Mouse (Mus musculus): ENCODE results near the gene Lamtor4.

Gene Lamtor4

DNA sequence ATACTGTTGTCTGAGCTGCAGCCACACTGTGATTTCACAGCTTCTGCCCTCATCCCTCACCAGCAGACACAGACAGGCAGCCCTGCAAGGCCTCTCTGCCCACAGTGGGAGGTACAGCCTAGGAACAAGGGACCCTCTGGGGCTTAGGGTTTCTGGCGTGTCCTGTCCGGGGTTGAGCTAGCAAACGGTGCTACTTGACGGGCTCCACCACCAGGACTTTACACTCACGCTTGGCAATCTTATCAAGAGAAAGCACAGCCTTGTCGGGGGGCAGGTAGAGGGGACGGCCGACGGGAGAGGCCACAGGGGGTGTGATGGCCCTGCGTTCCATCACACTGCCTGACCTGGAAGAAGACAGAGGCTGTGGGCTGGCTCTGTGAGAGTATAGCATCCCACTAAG is 4.8 kb downstream of the Lamtor4 start:
- in situ Hi-C loops (cut with MboI, MseI) = loop anchor here (10.0 kb wide), 1 partner anchor 1515 kb away; the partner anchor contains the start of gene Ints1

DNA sequence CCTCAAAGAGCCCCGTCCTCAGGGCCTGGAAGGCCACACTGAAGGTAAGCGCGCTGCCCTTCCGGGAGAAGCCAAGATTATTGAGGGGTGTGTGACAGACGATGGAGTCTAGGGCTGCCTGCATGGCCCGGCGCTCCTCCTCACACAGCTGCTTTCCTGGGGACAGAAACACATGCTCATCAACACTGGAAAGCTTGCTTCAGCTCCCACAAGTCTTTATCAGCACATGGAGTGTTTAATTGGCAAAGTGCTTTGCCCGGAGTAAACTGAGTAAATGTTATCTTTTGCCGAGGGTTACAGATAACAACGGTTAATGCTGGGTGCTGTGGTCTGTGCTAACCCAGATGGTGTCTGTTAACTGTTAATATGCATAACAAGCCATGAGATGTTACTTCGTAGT is 5.6 kb downstream of the Lamtor4 start:
- in situ Hi-C loops (cut with MboI, MseI) = loop anchor here (10.0 kb wide), 1 partner anchor 1514 kb away; the partner anchor contains the start of gene Ints1

DNA sequence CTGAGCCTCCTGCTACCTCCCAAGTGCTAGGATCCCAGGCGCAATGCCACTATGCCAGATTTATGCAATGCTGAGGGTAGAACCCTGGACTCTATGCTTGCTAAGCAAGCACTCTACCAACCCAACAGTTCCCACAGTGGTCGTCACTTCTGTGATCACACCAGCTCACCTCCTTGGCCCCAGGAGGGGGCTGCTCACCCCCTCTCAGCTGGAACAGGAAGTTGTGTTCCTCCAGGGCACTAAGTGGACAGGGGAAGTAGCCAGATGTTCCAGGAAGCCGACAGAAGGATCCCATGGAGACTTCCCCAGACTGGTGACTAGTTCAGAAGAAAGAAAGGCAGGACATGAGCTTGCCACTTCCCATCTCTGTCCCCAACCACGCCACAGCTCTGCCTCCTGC is 6.7 kb downstream of the Lamtor4 start:
- in situ Hi-C loops (cut with MboI, MseI) = loop anchor here (10.0 kb wide), 1 partner anchor 1513 kb away; the partner anchor contains the start of gene Ints1

- in situ Hi-C loops (cut with MboI, MseI) = loop anchor here (10.0 kb wide), 1 partner anchor 1512 kb away; the partner anchor contains the start of gene Ints1
Measured at GRCm38 (mm10) chr5:138262582-138263240, 7.4 kb downstream of the Lamtor4 start.

DNA sequence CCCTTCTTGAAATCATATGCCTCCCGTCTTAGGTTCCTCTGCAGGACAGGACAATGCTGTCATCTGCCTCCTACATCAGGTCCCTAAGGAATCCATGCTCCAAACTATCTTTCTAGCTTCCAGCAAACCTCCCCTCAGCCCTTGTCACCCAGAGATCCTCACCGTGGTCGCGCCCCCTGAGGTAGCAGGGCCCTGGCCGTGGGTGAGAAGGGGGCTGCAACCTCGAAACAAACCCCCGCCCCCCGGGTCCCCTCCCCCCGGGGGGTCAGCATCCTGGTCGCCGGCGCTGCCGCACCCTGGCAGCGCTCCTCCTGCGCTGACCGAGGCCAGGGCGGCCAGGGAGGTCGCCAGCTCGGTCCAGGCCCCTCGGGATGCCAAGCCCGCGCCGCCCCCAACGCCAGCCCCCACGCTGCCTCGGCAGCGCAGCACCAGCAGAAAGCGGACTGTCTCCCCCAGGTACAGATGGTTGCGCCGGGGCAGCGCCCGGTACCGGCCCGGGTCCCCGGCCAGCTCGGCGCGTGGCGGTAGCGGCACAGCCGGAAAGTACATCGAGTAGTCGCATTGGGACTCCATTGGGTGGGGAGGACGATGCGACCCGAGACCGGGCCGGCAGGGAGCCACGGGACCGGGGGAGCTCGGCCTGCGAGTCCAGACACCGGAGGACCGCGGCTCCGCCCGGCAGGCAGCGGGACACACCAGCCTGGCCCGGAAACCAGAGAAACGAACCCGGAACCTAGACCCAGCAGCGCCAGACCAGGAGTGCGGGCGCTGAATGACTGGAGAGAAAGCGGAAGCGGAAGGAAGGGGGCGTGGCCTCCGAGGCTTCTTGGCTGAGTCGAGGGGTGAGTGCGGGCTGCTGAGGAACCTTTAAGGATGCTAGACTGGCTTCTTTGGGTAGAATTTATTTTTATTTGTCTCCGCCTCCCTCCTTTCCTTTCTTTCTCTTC is 8.3 kb downstream of the Lamtor4 start, which contains the start of gene BC037034:
BC037034 (minus strand) TSS at position 774 of the 947 bp plus-strand sequence.
- in situ Hi-C loops (cut with MboI, MseI) = loop anchor here (10.0 kb wide), 1 partner anchor 1511 kb away; the partner anchor contains the start of gene Ints1

DNA sequence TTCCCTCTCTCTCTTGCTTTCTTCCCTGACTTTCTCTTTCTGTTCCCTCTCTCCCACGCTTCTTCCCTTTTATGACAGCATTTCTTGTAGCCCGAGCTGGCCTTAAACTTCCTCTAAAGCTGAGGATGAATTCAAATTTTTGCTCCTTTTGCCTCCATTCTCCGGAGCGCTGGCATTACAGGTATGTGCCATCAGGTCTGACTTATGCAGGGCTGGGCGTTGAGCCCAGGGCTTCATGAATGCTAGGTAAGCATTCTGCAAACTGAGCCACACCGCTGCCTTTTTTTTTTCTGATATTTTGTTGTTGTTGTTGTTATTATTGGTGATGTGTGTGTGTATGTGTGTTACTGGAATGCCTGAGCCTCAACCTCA is 8.9 kb downstream of the Lamtor4 start:
- in situ Hi-C loops (cut with MboI, MseI) = loop anchor here (10.0 kb wide), 1 partner anchor 1511 kb away; the partner anchor contains the start of gene Ints1

DNA sequence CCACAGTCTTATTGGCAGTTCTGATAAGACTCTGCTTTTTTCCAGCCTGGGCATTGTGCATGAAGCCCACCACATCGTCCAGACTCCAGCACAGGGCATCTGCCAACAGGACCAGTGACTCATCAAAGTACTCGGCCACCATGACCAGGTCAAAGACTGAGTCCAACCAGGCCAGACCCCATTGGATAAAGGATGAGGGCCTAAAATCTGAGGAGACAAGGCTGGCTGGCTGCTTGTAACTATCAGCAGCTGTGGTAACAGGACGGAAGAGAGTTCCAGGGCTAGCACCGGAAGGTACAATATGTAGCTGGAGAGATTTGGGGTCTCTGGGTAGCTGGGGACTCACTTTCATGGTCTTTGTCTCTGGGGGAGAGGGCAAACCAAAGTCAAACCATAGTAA is 10.4 kb downstream of the Lamtor4 start:
- in situ Hi-C loops (cut with MboI, MseI) = loop anchor here (10.0 kb wide), 1 partner anchor 1509 kb away; the partner anchor contains the start of gene Ints1

- in situ Hi-C loops (cut with MboI, MseI) = loop anchor here (10.0 kb wide), 1 partner anchor 1508 kb away; the partner anchor contains the start of gene Ints1
Measured at GRCm38 (mm10) chr5:138267114-138267513, 11.8 kb downstream of the Lamtor4 start.

- in situ Hi-C loops (cut with MboI, MseI) = loop anchor here (10.0 kb wide), 1 partner anchor 1506 kb away; the partner anchor contains the start of gene Ints1
Measured at GRCm38 (mm10) chr5:138268980-138269379, 13.7 kb downstream of the Lamtor4 start.

DNA sequence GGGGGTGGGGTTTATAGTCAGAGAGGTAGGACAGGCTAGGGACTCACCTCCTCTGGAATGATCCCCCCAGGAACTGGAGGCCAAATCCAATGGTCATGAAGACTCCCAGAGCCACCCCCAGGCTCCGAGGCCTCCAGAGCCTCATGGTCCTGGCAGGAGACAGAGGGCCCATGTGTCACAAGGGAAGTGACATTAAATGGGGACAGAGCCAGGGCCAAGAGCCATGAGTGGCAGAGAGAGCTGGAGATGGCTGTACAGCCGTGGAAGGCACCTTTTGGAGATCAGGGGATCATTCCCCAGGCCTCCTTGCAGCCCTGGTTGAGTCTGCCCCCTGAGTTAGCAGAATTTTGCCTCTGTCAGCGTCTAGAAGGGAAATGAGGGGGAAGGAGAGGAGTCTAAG is 15.9 kb downstream of the Lamtor4 start:
- in situ Hi-C loops (cut with MboI, MseI) = no loop called here

DNA sequence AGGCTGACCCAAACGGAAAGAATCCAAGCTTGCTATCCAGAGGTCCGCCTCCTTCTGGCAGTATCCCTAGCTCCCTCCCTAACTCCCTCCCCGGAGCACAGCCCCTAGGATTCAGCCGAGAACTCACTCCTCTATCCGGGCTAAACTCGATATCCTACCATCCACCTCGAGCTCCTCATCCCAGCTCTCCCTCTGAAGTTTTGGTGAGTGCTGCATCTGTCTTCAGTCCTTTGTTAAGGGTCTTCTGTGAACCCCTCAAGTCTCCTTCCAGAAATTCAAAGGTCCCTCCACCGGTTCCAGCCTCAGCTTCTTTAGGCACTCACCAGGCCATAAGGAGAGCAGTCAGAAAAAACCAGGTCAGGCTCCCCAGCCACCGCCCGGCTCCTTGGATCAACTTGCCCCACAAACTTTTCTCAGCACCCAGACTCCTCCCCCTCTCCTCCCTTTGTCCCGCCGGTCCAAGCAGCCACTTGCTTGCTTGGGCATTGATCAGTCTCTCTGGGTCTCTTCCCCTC is 17.2 kb downstream of the Lamtor4 start, which contains the start of gene Gal3st4:
Gal3st4 (minus strand) TSS at position 432 of the 515 bp plus-strand sequence.
- in situ Hi-C loops (cut with MboI, MseI) = no loop called here

- in situ Hi-C loops (cut with MboI, MseI) = no loop called here
Measured at GRCm38 (mm10) chr5:138274186-138274585, 18.9 kb downstream of the Lamtor4 start.

- in situ Hi-C loops (cut with MboI, MseI) = no loop called here
Measured at GRCm38 (mm10) chr5:138275216-138276050, 20.2 kb downstream of the Lamtor4 start.

DNA sequence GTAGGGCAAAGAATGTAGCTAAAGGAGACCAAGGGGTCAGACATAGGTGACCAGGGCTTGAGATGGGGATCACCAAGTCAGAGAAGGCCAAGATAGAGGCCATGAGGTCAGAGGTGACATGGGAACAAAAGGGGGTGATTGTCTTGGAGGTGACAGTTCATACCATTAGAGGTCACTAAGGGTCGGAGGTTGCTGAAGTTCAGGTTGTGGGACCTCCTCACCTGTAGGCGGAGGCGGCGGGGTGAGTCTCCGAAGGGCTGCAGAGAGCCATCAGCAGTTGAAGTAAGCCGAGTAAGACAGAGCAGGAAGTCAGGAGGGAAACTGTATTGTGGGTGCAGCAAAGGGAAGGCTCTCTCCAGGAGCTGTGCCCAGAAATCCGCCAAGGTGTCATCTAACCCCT is 22.7 kb downstream of the Lamtor4 start:
- in situ Hi-C loops (cut with MboI, MseI) = no loop called here

DNA sequence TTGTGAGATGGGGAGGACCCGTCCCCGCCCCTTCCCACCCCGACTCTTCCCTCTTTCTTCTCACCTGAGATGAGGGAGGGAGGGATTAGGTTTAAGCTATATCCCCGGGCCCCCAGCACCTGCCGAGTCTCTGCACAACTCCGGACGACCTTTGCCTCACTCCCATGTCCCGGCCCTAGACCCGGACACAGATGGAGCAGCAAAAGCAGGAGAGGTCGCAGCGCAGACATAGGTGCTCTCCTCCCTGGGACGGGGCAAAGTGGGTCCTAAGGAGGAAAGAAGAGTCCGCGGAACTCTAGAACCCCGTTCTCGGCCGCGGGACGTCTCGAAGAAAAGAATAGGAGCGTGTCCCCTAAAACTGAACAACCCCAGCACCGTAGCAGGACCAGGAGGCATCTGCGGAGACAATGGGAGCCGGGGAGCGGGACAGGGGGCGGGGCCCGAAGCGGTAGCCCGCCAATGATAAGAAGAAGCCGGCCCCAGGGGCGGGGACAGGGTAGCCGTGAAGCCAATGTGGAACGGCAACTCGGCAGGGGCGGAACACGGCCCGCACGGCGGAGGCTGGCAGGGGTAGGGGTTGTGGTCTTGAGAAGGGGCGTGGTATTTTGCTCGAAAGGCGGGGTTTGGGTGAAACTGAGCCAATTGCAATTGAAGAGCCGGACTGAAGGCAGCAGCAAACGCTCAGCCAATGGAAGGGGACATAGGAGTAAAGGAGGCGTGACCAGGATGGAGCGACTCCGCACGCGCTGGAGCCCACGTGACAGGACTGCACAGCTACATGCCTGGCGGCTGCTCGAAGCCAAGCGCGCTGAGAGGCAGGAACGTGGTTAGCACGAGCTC is 24.5 kb downstream of the Lamtor4 start, which contains the start of the genes Gm43720, Gpc2 and Stag3:
Gm43720 (minus strand) TSS at position 374 of the 840 bp plus-strand sequence.
Gpc2 (minus strand) TSS at position 421 of the 840 bp plus-strand sequence.
Stag3 (plus strand) TSS at position 656 of the 840 bp plus-strand sequence.
- in situ Hi-C loops (cut with MboI, MseI) = no loop called here

- in situ Hi-C loops (cut with MboI, MseI) = no loop called here
Measured at GRCm38 (mm10) chr5:138280425-138280768, 25.1 kb downstream of the Lamtor4 start.

DNA sequence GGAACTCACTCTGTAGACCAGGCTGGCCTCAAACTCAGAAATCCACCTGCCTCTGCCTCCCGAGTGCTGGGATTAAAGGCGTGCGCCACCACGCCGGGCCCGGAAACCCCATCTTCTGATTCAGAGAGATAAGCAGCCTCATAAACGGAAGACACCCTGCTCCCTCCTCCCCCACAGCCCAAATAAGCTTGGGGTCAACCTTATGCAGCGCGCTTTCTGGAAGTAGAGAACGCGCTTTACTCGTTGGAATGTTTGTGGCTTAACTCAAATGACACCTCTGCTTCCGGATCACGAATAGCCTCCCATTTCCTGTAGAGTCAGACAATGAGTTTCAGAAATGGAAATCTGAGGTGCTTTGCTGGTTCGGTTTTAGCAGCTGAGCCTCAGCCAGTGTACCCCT is 25.5 kb downstream of the Lamtor4 start:
- in situ Hi-C loops (cut with MboI, MseI) = no loop called here

DNA sequence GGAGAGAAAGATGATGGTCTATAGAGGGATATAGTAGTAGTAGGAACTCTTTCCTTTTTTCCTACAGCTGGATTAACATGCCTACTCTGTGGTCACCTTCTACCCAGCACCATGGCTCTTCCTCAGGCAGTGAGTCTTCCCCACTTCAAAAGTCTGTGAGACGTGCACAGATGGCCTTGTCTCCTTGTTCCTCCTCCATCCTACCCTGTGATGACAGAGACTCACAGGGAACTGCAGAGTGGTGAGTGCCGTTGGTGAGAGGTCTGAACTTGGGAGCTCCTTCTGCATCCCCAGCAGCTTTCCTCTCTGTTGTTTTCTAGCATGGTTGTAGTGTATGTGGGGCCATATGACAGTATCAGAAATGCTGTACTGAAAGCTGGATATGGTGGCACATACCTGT is 26.5 kb downstream of the Lamtor4 start:
- in situ Hi-C loops (cut with MboI, MseI) = no loop called here

- in situ Hi-C loops (cut with MboI, MseI) = no loop called here
Measured at GRCm38 (mm10) chr5:138283540-138283939, 28.3 kb downstream of the Lamtor4 start.

GRCm38 (mm10) chr5:138287861-138288260 is 32.6 kb downstream of the Lamtor4 start:
- in situ Hi-C loops (cut with MboI, MseI) = no loop called here
